Mouse (Mus musculus): ENCODE results near the gene Rab11fip2.

The Rab11fip2 gene

GRCm38 (mm10) chr19:59860799-59861198 lies 82.7 kb downstream of the Rab11fip2 start:
- no peak for DNase-seq (ENCODE audit: extremely low read depth, low read depth)

GRCm38 (mm10) chr19:59853061-59853460 lies 90.4 kb downstream of the Rab11fip2 start:
- no peak for DNase-seq (ENCODE audit: extremely low read depth, low read depth)

All from MEL-GATA-1-ER (cell line).